Mouse (Mus musculus) intestine, embryonic 16.5 days (tissue): ENCODE results near the gene 9530068E07Rik. TPM values are rescaled to one million over a fixed set of nuclear protein-coding genes. Genes with fewer than 3 reads are reported as not detected.

Experiments used
- ATAC-seq: fragments of 200-750 bp; cut with Nextera tagmentation; 2 replicates; pipeline ENCODE4 v1.8.0; 2017; ENCODE audit warnings: moderate TSS enrichment, moderate library complexity
- H3K27ac ChIP-seq: fragments of 300-500 bp; sonication (generic); 2 replicates; pipeline ENCODE4 v1.5.1; 2014; ENCODE audit warnings: mild to moderate bottlenecking, low read length
- H3K27me3 ChIP-seq: fragments of 300-500 bp; sonication (generic); replicated peaks from 2 replicates; pipeline ENCODE4 v1.6.1; 2014; ENCODE audit warnings: low read length, control low read depth, mixed read lengths; ENCODE audit not compliant: control insufficient read depth, insufficient read depth
- H3K36me3 ChIP-seq: fragments of 300-500 bp; sonication (generic); 2 replicates; pipeline ENCODE4 v1.6.1; 2014; ENCODE audit warnings: low read length, control low read depth; ENCODE audit not compliant: control insufficient read depth, insufficient read depth
- H3K4me1 ChIP-seq: fragments of 300-500 bp; sonication (generic); 2 replicates; pipeline ENCODE4 v1.6.1; 2014; ENCODE audit warnings: low read length, control low read depth, mixed read lengths; ENCODE audit not compliant: control insufficient read depth, insufficient read depth
- H3K4me2 ChIP-seq: fragments of 300-500 bp; sonication (generic); 2 replicates; pipeline ENCODE4 v1.6.1; 2014; ENCODE audit warnings: low read depth, low read length, control low read depth
- H3K4me3 ChIP-seq: fragments of 300-500 bp; sonication (generic); 2 replicates; pipeline ENCODE4 v1.5.1; 2014; ENCODE audit warnings: mild to moderate bottlenecking, low read length
- H3K9ac ChIP-seq: fragments of 300-500 bp; sonication (generic); 2 replicates; pipeline ENCODE4 v1.6.1; 2014; ENCODE audit warnings: low read depth, low read length
- H3K9me3 ChIP-seq: fragments of 300-500 bp; sonication (generic); 2 replicates; pipeline ENCODE4 v1.6.1; 2016; ENCODE audit warnings: low read length, control low read depth; ENCODE audit not compliant: control insufficient read depth
- WGBS: fragments of 180-500 bp; shearing (Covaris S2); extraction: QIAGEN DNeasy Blood & Tissue Kit; methylation state at CpG from one replicate; pipeline ENCODE4 v1.1.7; 2014; 5-methylcytosine and 5-hydroxymethylcytosine counted together
- polyA plus RNA-seq: library from polyadenylated mRNA; unstranded; fragments of >200 nt; fragmentation: Nextera tagmentation; extraction: Ambion mirVana; gene quantifications from 2 replicates; pipeline ENCODE4 v1.2.1, GENCODE M21; 2015

9530068E07Rik gene
- polyA plus RNA-seq, 1 experiment from 2014 or later = 153 TPM

- Histone ChIP-seq H3K27ac (no peak overlapping the region), H3K9ac (no peak overlapping the region), H3K4me3 (no peak overlapping the region), H3K9me3 (no peaks in the 10 kb centered on the region), H3K4me1 (no peaks in the 10 kb centered on the region), H3K4me2 (no peak overlapping the region), H3K27me3 (no peaks in the 10 kb centered on the region), H3K36me3 (no peaks in the 10 kb centered on the region)
- no peak for ATAC-seq
- 63% methylated on average over 6 of the region's 6 CpGs for WGBS
These were observed 33.2 kb downstream of the 9530068E07Rik start for GRCm38 (mm10) chr11:52429440-52429839.

GRCm38 (mm10) chr11:52431594-52431993 is 35.4 kb downstream of the 9530068E07Rik start:
- ATAC-seq = no peak
- Histone ChIP-seq H3K27ac (no peak overlapping the region), H3K4me2 (no peak overlapping the region), H3K4me3 (no peak overlapping the region), H3K4me1 (no peaks in the 10 kb centered on the region), H3K9ac (no peak overlapping the region), H3K27me3 (no peaks in the 10 kb centered on the region), H3K9me3 (no peaks in the 10 kb centered on the region), H3K36me3 (no peaks in the 10 kb centered on the region)
- WGBS = 45% methylated on average over 5 of the region's 5 CpGs

- ATAC-seq = no peak
- H3K4me1 ChIP-seq = 0 out of 2 replicates have a peak, but pooled peaks cover 2% of the 10 kb centered on the region
- WGBS = 85% methylated on average over 5 of the region's 5 CpGs
These were observed 35.9 kb downstream of the 9530068E07Rik start for GRCm38 (mm10) chr11:52432148-52432547.

GRCm38 (mm10) chr11:52433076-52433796 is 37.0 kb downstream of the 9530068E07Rik start:
- Histone ChIP-seq H3K9me3 (no peaks in the 10 kb centered on the region), H3K4me1 (0 out of 2 replicates have a peak, but pooled peaks cover 4% of the 10 kb centered on the region), H3K4me3 (no peak overlapping the region), H3K4me2 (no peak overlapping the region), H3K27ac (no peak overlapping the region), H3K9ac (no peak overlapping the region), H3K36me3 (no peaks in the 10 kb centered on the region), H3K27me3 (no peaks in the 10 kb centered on the region)
- 66% methylated on average over 8 of the region's 8 CpGs for WGBS
- no peak for ATAC-seq

More at GRCm38 (mm10) chr11:52432148-52432547, 35.9 kb downstream of the 9530068E07Rik start:
- H3K4me2 ChIP-seq = no peak overlapping the region
- H3K4me3 ChIP-seq = no peak overlapping the region
- no peaks in the 10 kb centered on the region for H3K9me3 ChIP-seq
- no peaks in the 10 kb centered on the region for H3K36me3 ChIP-seq
- no peaks in the 10 kb centered on the region for H3K27me3 ChIP-seq
- no peak overlapping the region for H3K27ac ChIP-seq
- H3K9ac ChIP-seq = no peak overlapping the region

- WGBS = 68% methylated on average over 2 of the region's 2 CpGs
- ATAC-seq = no peak
- H3K9me3 ChIP-seq = no peaks in the 10 kb centered on the region
- H3K4me1 ChIP-seq = 0 out of 2 replicates have a peak, but pooled peaks cover 4% of the 10 kb centered on the region
- H3K27ac ChIP-seq = no peak overlapping the region
- H3K4me3 ChIP-seq = no peak overlapping the region
- no peaks in the 10 kb centered on the region for H3K27me3 ChIP-seq
- H3K4me2 ChIP-seq = no peak overlapping the region
- H3K9ac ChIP-seq = no peak overlapping the region
- no peaks in the 10 kb centered on the region for H3K36me3 ChIP-seq
These were observed 37.6 kb downstream of the 9530068E07Rik start for GRCm38 (mm10) chr11:52433797-52434195.

GRCm38 (mm10) chr11:52435466-52435865 is 39.2 kb downstream of the 9530068E07Rik start:
- Histone ChIP-seq H3K4me2 (no peak overlapping the region), H3K4me3 (no peak overlapping the region), H3K4me1 (0 out of 2 replicates have a peak, but pooled peaks cover 4% of the 10 kb centered on the region), H3K27me3 (no peaks in the 10 kb centered on the region), H3K36me3 (no peaks in the 10 kb centered on the region), H3K27ac (no peak overlapping the region), H3K9ac (no peak overlapping the region), H3K9me3 (no peaks in the 10 kb centered on the region)
- no peak for ATAC-seq
- 90% methylated on average over 5 of the region's 5 CpGs for WGBS

- 16% methylated on average over 10 of the region's 10 CpGs for WGBS
- H3K4me3 ChIP-seq = peak overlapping the region; percentile 17; the same call in 1 of the 2 replicates
These were observed 40.9 kb downstream of the 9530068E07Rik start for GRCm38 (mm10) chr11:52437123-52437522.

GRCm38 (mm10) chr11:52441096-52441495 is 44.9 kb downstream of the 9530068E07Rik start:
- no peaks in the 10 kb centered on the region for H3K27me3 ChIP-seq
- 65% methylated on average over 2 of the region's 2 CpGs for WGBS
- ATAC-seq = no peak
- H3K4me2 ChIP-seq = no peak overlapping the region
- 0 out of 2 replicates have a peak, but pooled peaks cover 4% of the 10 kb centered on the region for H3K4me1 ChIP-seq
- no peak overlapping the region for H3K27ac ChIP-seq
- no peak overlapping the region for H3K9ac ChIP-seq
- H3K9me3 ChIP-seq = no peaks in the 10 kb centered on the region
- no peaks in the 10 kb centered on the region for H3K36me3 ChIP-seq
- H3K4me3 ChIP-seq = no peak overlapping the region

More at GRCm38 (mm10) chr11:52437123-52437522, 40.9 kb downstream of the 9530068E07Rik start:
- peak overlapping the region; percentile 40; the same call in 1 of the 2 replicates for H3K4me2 ChIP-seq
- no peaks in the 10 kb centered on the region for H3K9me3 ChIP-seq
- ATAC-seq = peak; percentile 53
- 0 out of 2 replicates have a peak, but pooled peaks cover 4% of the 10 kb centered on the region for H3K4me1 ChIP-seq
- H3K36me3 ChIP-seq = no peaks in the 10 kb centered on the region
- H3K27ac ChIP-seq = no peak overlapping the region
- H3K9ac ChIP-seq = no peak overlapping the region
- H3K27me3 ChIP-seq = no peaks in the 10 kb centered on the region

DNA sequence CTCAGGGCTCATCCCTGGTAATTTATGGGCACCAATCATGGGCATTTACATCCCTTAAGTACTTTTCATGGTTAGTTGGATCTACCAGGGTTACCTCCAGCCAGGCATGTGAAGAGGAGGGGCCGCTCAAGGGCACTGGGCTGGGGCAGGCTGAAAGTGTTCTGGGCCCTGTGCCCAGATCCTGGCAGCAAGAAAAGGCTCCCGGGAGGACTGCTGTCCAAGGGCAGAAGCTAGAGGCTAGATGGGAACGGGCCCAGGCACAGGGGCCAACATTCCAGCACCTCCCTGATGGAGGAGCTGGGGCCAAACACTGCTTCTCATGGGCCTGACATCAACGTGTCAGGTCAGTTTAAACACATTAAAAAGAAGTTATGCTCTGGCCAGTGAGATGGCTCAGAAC is 51.0 kb downstream of the 9530068E07Rik start:
- H3K4me1 ChIP-seq = no peaks in the 10 kb centered on the region
- H3K36me3 ChIP-seq = no peaks in the 10 kb centered on the region
- no peaks in the 10 kb centered on the region for H3K9me3 ChIP-seq
- H3K9ac ChIP-seq = no peak overlapping the region
- H3K4me3 ChIP-seq = no peak overlapping the region
- H3K27ac ChIP-seq = no peak overlapping the region
- H3K4me2 ChIP-seq = no peak overlapping the region
- ATAC-seq = no peak
- 48% methylated on average over 4 of the region's 4 CpGs for WGBS
- no peaks in the 10 kb centered on the region for H3K27me3 ChIP-seq
